Mouse (Mus musculus) mouse trophoblast stem cell (cell line): Measurements from ENCODE around the gene Iqcc.

Source experiments
- in situ Hi-C, 2 experiments: fragments of 300-500 bp; cut with MseI, MboI; formaldehyde crosslinking; loops; 2 replicates in 1 of 2; 3 replicates in 1 of 2; pipeline ENCODE4 v1.15.1; 2025

Iqcc gene

GRCm38 (mm10) chr4:129622120-129622802 lies 3.4 kb upstream of the Iqcc start:
- in situ Hi-C loops: no loop called here

DNA sequence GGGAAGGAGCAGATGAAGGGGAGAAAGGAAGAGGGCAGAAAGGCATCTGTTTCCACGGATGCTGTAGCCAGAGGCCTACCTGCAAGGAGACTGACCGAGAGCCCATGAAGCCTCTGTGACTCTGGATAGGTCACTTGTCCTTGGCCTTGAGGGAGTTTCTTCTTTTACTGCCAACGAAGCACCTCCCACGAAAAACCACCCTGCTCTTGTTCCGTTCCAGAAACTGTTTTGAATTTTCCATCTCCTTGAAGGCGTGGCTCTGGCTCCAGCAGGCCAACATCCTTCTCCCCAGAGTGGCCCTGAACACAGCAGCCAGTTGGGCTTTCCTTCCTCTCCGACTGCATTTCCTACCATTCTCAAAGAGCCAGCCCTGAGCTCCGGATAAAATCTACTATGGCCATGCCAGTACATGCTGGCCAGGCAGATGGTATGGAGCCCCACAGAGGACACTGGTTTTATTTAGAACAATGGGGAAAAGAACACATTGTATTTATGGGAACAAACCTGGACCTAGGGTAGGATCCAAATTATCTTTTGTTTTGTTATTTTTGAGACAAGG lies 2.5 kb upstream of the Iqcc start:
- in situ Hi-C loops: no loop called here

DNA sequence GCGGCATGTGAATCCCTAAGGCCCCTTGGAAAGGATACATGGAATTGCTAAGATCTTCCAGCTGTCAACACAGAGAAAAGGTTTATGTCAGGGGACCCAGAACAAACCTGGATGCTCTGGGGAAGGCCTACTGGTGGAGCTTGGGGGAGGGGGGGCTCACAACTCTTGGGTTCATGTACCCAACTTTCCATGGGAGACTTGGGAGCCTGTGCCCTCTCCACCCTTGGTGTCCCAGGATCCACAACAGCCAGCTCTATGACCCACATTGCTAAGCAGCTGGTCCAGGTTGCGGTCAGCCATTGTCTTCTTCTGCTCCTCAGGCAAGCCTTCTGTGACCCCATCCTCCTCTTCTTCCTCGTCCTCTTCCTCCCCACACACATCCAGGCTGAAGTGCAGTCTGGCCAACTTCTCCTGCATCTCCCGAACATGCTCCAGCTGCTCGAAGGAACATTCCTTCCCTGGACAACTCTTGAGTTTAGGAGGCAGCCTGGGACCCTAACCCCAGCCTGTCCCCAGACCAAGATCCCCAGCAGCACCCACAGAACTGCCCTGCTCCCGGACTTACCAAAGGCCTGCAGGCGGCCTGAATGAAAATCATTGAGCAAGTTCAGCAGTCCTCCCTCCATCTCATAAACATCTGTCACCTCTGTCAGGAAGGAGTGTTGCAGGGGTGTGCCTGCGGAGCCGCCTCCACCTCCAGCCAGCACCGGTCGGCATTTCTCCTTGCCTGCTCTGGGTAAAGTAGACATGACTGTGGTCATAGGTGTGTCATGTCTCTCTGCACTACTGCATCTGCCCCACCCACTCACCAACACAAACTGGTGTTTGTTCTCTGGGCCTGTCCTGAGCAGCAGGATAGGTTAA lies 1.8 kb upstream of the Iqcc start:
- in situ Hi-C loops: no loop called here

- in situ Hi-C loops: no loop called here
These were observed 868 bp downstream of the Iqcc start for GRCm38 (mm10) chr4:129618031-129618430.

- in situ Hi-C loops: no loop called here
These were observed 1.7 kb downstream of the Iqcc start for GRCm38 (mm10) chr4:129617121-129617641.

GRCm38 (mm10) chr4:129616631-129617030 lies 2.3 kb downstream of the Iqcc start:
- in situ Hi-C loops: no loop called here

GRCm38 (mm10) chr4:129615801-129616290 lies 3.1 kb downstream of the Iqcc start:
- in situ Hi-C loops: no loop called here

DNA sequence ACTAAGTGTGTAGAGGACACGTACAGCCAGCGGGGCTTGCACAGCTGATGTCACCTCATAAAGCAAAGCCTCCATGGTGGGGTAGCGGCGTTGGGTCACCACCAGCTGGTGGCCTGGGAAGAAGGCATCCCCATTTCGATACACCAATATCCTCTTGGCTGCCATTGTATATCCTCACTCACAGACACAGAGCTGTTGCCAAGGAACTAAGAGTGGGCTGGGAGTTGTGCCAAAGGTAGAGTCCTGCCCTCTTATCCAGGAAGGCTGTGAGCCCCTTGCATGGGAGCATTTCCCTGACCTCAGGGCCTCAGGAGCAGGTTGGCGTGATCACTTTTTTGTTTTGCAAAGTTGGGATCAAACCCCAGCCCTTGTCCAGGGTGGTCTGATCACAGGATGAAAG lies 4.8 kb downstream of the Iqcc start, which contains the start of gene Dcdc2b:
Gene Dcdc2b (minus strand): TSS at position 165 of the 400 bp plus-strand sequence.
- in situ Hi-C loops: no loop called here

DNA sequence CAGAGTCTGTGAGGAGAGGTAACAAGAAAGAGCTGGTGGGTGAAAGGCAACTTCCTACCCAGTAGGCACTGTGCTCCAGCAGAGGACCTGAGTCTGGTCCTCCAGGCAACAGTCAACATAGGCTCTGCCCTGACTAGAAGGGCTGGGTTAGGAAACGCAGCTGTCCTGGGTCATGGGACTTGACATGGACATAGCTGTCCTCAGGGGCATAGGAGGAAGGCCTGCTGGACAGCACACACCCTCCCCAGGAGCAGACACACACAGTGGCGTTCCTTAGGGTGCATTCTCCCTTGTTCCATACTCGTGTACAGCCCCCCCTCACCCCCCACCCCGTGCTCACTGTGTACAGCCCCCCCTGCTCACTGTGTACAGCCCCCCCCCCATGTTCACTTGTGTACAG lies 8.4 kb downstream of the Iqcc start:
- in situ Hi-C loops: no loop called here

DNA sequence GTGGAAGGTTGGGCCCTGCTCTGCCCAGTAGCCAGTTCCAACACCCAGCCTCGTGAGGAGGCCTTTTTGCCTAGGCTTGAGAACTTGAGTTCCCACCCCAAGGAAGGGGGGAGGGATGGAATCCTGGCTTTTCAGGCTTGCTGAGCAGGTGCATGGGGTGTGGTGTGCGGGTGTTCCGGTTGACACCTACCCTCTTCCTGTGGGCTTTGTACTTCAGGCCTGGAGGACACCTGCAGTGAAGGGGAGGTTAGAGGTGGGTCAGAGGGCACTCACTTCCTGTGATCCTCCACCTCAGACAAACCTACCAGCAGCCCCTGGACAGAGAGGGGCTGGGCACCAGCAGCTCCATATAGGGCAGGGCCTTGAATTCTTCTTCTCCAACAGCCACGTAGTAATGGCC lies 8.9 kb downstream of the Iqcc start:
- in situ Hi-C loops: no loop called here

- in situ Hi-C loops: no loop called here
These were observed 9.7 kb downstream of the Iqcc start for GRCm38 (mm10) chr4:129609139-129609631.

GRCm38 (mm10) chr4:129608426-129609025 lies 10.4 kb downstream of the Iqcc start:
- in situ Hi-C loops: no loop called here

- in situ Hi-C loops: no loop called here
These were observed 18.4 kb downstream of the Iqcc start, which contains the start of the genes Eif3i and Tmem234 for GRCm38 (mm10) chr4:129600233-129601158. Eif3i (minus strand) TSS chr4:129600648. Tmem234 (plus strand) TSS chr4:129600668.

- in situ Hi-C loops: no loop called here
These were observed 30.0 kb downstream of the Iqcc start for GRCm38 (mm10) chr4:129588865-129589264.

DNA sequence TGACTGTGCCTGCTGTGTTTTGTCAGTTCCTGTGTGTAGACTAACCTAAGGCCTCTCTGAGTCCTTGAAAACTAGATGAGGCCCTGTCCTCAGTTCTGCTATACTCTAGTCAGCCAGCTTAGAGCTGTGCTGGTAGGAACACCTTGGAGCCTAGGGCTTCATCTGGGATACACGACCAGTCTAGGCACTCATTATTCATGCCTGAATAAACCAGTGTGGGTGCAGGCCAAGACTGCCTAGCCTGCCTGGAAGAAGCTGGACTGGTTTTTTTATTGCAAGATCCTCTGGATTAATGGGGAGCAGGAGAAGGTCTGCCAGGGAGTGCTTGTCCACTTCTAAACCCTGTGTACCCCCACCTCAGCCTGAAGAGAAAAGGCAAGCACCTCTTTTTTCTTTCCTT lies 32.0 kb downstream of the Iqcc start:
- in situ Hi-C loops: no loop called here

DNA sequence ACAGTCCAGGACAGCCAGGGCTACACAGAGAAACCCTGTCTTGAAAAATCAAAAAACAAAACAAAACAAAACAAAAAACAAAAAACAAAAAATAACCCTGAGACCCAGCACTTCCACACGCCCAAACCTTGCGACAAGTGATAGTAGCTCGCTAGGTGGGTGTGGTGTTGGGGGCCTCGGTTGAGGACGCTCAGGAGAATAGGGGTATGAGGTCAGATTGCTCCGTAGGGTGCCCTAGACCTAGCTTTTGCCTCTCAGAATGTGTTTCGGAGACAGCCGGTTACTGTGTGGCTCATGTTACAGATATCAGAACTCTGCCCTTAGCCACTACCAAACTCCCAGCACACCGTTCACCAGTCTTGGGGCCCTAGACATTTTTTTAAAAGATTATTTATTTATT lies 33.1 kb downstream of the Iqcc start:
- in situ Hi-C loops: no loop called here

DNA sequence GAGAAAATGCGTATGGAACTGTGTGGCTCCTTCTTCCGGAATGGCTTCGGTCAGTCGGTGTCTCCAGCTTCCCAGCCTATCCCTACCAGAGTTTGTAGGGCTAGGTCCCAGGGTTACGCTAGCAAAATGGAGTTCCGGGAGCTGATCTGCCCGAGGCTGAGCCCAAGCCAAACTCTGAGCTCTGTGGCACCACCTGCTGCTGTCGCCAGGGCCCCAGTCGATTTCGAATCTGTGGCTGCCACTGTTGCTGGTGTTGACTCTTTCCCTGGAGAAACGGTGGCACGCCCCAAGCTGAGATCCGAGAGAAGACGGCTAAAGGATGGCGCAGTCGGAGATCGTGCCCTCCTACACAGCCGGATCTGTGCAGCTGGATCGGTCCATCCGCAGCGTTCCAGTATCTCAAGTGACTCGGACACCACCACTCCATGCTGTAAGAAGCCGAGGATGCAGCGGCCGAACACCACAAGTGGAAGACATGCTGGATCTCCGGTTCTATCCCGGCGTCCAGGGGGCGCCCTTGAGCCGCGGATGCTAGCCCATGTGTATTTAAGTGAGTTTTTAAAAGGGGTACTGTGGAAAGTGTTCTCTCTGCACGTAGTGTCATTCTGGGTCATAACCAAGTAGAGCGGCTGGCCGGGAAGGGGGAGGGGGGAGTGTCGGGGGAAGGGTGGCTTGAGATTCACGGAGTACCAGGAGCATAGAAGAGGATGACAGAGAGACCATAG lies 33.9 kb downstream of the Iqcc start:
- in situ Hi-C loops: no loop called here

DNA sequence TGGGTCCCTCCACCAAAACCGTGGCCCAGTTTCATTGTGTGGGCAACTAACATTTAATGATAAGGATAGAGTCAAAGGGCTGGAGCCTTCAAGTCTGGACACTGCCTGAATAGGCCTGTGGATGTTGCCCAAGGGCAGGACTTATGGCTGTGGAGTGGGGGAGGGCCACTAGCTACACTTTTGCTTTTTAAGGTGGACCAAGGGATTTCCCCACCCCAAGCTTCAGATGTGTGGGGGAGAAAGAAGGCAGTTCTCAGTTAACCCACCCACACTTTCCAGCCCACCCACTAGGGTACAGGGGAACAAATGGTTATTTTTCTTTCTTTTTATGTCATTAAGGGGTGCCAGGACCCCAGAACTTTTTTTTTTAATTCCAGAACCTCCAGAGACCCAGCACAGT lies 34.5 kb downstream of the Iqcc start:
- in situ Hi-C loops: no loop called here

DNA sequence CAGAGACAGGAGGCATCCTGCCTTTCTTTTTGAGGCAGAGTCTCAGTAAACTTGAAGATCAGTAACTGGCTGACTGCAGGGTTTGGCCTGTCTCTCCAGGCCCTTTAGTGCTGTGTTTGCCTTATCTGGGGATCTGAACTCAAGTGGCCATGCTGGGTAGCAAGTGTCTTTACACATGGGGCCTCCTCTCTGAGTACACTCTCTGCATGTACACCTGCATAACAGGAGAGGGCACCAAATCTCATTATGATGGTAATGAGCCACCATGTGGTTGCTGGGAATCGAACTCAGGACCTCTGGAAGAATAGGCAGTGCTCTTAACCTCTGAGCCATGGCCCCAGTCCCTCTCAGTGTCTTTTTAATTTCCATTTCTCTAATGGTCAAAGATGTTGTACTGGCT lies 36.6 kb downstream of the Iqcc start:
- in situ Hi-C loops: no loop called here

DNA sequence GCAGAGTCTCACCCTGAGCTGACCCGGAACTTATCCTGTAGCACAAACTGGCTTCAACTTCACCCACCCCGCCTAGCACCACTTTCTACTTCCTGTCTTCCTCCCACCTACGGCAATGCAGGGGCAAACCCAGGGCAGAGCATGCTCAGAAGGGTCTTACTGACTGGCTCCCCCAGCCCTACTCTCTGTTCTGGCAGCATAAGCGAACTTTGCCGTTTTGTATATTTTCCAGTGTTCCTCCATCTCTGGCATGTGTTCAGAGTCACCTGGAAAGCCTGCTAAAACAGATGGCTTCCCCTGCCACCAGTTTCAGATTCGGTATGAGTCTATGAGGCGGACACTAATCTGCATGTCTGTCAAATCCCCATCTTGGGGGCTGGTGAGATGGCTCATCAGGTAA lies 38.6 kb downstream of the Iqcc start:
- in situ Hi-C loops: no loop called here
